Mouse (Mus musculus) heart, postnatal 4 days (tissue): ENCODE data around the gene 4933402N03Rik. TPM values are rescaled to one million over a fixed set of nuclear protein-coding genes. Genes with fewer than 3 reads are reported as not detected.

Source experiments
- DNase-seq: peaks from one replicate; pipeline ENCODE4 v3.0.0; 2021
- total RNA-seq, 2 experiments: library from RNA; stranded (reverse); gene quantifications; 2 replicates each; pipeline ENCODE4 v1.2.3; 2021

Gene 4933402N03Rik
- total RNA-seq, result not detected

DNA sequence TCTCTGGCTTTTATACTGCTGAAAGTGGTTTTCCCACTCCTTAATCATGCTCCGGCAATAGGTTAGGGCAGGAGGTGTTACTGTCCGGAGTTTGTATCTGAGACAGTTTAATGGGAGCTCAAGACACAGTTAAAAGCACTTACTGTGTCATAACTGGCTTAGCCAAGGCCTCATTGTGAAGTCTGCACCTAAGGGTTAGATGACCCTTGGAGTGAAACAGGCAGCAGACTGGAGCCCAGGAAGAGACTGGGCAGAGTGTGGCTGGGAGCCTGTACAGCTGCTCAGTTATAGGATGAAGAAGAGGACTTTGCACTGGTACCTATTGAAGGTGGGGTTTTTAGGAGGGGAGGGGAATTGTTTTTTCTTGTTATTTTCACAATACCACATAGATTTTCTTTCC lies at the start of gene 4933402N03Rik:
4933402N03Rik (minus strand) TSS at position 101 of the 400 bp plus-strand sequence.
- DNase-seq, result no peak

DNA sequence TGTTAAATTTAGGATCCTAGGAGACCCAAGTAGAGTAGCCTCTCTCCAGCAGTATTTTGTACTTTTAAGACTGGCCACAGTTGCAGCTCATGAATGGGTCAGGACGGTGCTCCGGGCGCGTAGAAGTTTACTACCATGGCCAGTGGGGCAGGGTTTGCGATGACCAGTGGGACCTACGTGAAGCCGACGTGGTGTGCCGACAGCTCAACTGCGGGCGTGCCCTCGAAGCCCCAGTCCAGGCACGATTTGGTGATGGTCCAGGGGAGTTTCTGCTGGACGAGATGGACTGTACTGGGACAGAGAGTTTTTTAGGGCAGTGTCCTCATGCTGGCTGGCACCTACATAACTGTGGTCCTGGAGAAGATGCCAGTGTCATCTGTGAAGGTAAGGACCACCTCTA lies 41.9 kb upstream of the 4933402N03Rik start:
- DNase-seq, result no peak

DNA sequence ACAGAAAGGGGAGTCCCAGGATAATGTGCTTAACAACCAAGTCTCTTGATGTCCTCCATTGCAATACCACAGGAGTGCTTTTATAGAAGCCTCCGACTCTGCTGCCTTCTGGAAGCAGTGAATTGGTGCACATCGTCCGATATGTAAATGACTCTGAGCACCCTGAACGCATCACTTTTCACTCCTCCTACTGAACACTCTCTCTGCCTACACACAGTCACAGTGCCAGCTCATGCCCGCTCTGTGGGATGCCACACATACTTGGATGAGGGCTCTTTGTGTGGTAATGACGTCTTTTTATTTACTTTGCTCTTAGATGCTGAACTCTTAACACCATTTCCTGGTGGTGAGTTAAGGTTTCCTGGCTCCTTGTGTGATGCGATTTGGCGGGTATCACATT lies 40.9 kb upstream of the 4933402N03Rik start:
- no peak for DNase-seq

DNA sequence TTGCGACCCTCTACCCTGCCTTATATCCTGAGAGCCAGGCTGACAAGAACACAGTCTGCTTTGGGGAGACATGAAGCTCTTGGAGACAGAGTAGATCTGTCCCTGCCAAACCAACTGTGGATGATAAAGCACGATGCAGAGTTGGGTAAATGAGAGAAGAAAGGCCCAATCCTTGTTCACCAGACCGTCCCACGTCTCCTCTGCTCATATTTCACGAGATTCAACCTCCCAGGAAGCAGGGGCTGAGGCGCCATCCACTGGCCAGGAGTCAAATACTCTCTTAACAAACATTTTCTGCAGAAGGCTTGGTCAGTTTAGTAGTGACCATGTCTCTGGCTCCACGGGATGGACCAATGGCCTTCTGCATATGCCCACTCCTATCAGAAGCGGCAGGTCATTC lies 38.2 kb upstream of the 4933402N03Rik start:
- DNase-seq, result no peak

DNA sequence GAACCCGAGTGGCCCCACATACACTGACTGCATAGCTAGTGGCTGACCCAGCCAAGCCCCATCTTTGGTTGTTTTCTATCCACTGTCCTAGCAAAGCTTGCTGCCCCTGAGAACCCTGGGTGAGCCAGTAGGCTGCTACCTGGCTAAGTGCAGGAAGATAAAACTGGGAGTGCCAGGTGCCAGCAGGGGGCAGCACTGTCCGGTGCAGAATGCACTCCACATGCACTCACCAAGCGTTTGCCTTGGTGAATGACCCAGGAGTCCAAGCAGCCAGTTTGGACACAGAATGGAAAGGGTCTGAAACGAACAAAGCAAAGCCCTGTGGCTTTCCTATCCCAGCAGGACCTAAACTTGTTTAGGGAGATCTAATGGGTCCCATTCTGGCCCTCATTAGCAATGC lies 36.6 kb upstream of the 4933402N03Rik start:
- DNase-seq, result peak; percentile 69

DNA sequence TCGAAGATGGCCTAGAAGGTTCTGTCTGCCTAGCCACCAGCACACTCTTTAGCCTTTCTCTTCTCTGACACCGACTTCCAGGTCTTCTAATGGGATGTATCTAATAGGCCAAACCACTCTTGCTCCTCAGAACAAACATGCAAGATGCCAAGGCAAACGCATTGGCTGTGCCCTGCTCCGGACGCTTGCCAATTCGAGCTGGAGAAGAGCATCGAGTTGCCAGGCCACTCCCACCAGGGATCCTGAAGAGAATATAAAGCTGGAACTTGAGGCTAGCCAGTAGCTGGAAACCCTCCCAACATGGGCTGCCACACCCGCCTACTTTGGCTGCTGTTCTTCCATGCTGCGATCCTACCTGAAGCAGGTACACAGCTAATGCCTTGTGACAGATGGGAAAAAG lies 28.0 kb upstream of the 4933402N03Rik start, which contains the start of gene 5430419D17Rik:
5430419D17Rik (plus strand) TSS at position 282 of the 400 bp plus-strand sequence.
- DNase-seq, result no peak

DNA sequence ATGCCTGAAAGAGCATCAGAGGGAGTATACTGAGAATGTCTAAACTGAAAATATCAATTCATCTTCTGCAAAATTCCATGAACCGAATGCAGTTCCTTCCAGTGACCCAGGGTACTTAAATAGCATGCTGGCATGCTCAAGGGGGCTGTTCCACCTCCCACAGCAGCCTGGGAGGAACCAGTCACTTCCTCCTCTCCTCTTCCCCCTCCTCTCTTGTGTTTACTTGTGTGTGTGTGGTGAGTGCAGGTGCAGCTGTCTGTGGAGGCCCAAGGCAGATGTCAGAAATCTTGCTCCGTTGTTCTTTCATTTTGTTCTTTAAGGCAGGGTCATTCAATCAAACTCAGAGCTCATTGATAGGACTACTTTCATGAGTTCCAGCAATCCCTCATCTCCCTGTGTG lies 23.0 kb upstream of the 4933402N03Rik start:
- DNase-seq, result no peak

DNA sequence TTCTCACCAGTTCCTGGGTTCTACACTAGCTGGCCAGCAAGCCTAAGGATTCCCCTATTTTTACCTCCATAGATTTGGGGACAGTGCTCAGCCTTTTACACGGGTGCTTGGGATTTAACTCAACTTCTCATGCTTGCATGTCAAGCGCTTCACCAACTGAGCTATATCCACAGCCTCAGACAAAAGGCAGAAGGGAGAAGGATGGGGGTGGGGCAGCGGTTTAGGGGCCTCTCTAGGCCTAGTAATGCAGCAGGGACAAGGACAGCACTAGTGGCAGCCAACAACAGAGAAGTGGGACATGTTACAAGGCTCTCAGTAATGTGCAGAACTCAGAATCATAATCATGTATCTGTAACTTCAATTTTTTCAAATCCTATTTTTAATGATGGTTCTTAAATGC lies 21.7 kb upstream of the 4933402N03Rik start:
- DNase-seq, result no peak

DNA sequence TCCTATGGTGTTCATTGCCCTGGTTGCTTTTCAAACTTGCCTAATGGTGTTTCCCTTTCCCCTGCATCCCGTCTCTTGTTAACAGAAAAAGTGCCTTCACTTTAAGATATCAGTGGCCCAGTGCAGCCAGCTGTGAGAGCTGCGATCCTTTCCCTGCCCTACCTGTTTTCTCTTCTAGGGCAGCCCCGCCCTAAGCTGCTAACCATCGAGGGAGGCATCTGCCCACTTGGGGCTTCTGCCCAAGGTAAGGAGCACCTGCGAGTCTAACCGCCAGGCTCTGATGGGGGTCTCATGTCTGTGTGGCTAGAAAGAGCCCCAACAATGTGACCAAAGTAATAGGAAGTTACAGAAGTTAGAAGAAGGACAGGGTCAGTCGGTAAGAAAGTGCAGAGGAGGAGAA lies 16.1 kb upstream of the 4933402N03Rik start:
- DNase-seq, result no peak

DNA sequence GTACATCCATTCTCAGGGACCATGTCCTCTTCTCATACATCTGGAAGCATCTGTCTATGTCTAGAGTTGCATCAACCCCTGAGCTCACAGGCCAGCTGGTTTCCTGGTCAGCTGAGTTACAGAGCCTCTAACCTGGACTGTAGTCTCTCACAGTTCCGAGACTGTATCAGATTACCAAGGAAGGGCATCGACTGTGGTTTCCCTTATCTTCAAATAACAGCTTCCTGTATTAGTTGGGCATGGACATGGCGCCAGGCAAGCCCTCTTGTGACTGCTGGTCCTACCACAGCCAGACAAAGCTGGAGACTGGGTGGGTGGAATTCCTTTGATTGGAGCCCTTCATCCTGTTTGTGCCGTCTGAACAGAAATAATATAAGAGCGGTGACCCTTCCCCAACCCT lies 6.9 kb upstream of the 4933402N03Rik start:
- no peak for DNase-seq

DNA sequence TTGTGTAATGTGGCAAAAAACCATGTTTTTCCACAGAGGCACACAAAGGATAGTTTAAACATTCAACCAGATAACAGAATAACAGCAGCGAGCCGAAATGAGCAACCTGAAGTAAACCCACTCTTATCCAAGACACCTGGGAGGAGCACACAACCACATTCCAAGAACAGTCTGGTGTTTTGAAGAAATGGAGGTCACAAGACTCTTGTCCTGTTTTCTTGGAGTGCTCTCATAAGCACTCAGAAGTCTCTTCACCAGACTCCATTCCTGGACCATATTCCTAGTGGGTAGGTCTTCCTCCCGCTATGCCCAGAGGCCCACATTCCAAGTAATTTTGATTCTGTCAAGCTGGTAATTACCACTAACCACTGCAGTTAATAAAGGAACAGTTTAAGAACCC lies 4.1 kb upstream of the 4933402N03Rik start:
- no peak for DNase-seq

DNA sequence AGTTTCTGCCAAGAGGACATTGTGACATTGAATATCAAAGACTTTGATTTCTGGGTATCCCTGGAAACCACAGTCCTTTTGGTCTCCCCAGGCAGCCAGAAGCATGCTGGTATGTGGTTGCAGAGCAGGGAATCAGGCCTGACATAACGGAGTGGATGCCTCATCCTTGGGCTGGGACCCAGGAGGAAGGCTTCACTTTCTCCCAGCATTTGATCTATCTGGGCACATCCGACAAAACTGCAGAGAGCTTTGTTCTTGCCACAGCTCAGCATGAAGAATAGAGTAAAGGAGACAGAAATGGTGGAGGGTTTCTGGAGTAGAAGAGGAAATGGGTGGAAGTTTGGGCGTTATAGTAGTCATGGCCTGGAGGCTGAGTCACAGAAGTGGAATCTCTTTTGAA lies 12.9 kb downstream of the 4933402N03Rik start:
- no peak for DNase-seq

DNA sequence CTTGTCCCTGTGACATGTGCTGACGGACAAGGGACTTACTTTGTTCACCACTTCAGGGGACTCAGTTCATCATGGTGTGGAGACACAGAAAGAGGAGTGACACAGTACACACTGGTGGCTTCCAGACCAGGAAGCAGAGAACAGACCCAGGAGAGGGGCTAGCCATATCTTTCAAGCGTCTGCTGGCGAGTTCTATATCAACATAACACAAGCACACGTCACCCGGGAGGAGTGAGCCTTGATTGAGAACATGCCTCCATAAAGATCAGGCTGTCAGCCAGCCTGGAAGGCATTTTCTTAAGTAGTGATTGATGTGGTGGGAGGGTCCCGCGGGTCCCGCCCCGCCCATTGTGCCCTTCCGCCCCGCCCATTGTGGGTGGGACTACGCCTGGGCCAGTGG lies 16.1 kb downstream of the 4933402N03Rik start:
- DNase-seq, result no peak

DNA sequence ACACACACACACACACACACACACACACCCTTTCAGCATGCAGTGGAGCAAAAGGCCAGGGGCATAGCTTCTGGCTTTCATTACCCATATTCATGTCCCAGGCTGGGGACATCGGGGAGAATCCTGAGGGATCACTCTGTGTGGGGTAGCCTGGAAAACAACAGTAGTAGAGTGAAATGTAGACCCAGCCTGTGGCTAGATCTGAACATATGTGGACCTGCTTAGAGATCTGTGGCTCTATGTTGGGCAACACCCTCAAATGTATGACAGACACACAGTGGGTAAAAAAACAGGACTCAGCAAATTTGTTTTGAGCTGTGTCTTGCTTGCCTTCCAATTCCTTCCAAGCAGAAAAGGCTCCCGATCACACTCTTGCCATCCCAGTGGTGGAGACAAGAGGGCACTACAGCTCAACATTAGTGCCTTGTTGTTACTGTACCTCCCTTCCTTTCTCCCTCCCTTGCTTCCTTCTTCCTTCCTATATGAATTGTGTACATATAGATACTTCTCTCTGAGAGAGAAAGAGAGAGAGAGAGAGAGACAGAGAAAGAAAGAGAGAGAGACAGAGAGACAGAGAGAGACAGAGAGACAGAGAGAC lies 23.8 kb downstream of the 4933402N03Rik start:
- no peak for DNase-seq

DNA sequence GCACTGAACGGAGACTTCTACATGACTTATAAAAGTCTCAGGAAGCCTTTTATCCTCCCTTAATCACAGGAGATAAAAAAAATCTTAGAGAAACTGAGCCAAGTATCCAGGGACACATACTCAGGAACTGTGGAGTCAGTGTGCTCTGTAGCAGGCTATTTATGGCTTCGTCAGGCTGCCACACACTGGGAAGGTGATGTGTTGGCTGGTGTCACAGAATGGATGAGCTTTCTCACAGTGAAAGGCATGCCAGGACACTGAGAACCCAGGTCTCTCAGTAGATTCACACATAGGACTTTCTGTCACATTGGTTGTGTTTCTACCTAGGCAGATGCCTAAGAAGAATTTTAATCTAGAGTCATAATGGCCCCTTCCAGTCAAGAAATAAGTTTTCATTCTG lies 31.7 kb downstream of the 4933402N03Rik start:
- no peak for DNase-seq

DNA sequence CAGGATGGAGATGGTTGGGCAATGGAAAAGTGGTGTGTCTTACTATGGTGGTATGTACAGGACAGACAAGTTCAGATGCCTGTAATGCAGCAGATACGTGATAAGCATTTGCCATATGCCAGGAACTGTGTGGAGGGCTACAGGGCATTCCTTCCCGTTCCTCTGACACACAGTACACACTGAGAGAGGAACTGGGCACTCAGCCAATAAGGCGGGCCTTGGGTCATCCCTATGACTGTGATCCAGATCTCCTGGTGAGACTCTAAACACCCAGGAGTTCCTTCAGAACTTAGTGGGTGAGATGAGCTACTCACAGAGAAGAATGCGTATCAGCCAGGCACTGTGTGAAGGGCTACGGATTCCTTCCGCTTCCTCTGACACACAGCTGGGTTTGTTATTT lies 32.4 kb downstream of the 4933402N03Rik start:
- DNase-seq, result peak; percentile 30

DNA sequence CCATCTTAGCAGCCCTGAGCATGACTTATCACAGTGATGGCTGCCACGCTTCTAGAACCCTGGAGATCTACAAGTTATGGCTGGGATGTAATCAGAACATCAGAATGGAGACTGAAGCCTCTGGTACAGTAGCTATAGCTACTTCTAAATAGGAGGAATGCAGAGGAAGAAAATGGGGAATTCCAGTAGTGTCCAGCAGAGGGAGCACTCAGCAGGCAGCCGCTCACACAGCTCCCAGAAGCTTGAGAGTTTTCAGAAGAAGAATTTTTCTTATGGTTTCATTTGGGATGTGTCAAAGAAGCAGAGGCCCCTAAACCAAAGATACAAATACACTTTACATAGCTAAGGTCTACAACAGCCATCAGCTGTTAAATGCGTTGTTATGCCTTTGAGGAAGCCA lies 33.6 kb downstream of the 4933402N03Rik start:
- DNase-seq, result peak; percentile 71

Other genes with a start within 250 kb of the 4933402N03Rik start
- 100 to 1,000 TPM; 125 to 139 TPM for gene Htra1, start 210.2 kb downstream of the 4933402N03Rik start, total RNA-seq
- not detected for gene Dmbt1, start 114.3 kb downstream of the 4933402N03Rik start, total RNA-seq
- gene 5430419D17Rik, start 28.1 kb upstream of the 4933402N03Rik start, total RNA-seq, result 10 to 100 TPM in 1 of 2 experiments, 1 to 10 TPM in 1; 9.2 to 11.3 TPM
- gene Cuzd1, start 176.0 kb upstream of the 4933402N03Rik start, total RNA-seq, result under 1 TPM; 0.38 to 0.41 TPM
- not detected for gene Fam24b, start 183.2 kb upstream of the 4933402N03Rik start, total RNA-seq
- gene Fam24a, start 187.6 kb upstream of the 4933402N03Rik start, total RNA-seq, result not detected
- gene 2310057M21Rik, start 216.4 kb upstream of the 4933402N03Rik start, total RNA-seq, result 10 to 100 TPM; 17.7 to 19.4 TPM
- gene Pstk, start 224.8 kb upstream of the 4933402N03Rik start, total RNA-seq, result 10 to 100 TPM; 59.7 to 61.8 TPM